Mouse (Mus musculus) thymus, postnatal 36 days (tissue): Measurements from ENCODE around the gene Selenoo.
A peak's percentile ranks its signal among the peaks of the same experiment; 100 is the strongest.

Source experiments
- DNase-seq, 2 experiments: peaks; one replicate each; pipeline ENCODE4 v3.0.0; 2022; ENCODE audit warnings: mixed read lengths in 2 of 2

The Selenoo gene

GRCm38 (mm10) chr15:89128382-89129350 is 39.8 kb downstream of the Selenoo start, which contains the start of gene Hdac10:
Hdac10 (minus strand) TSS chr15:89128700.
- DNase-seq, result peak; percentile 78 to 81

GRCm38 (mm10) chr15:89130245-89130644 is 41.4 kb downstream of the Selenoo start:
- no peak for DNase-seq

GRCm38 (mm10) chr15:89131316-89131715 is 42.4 kb downstream of the Selenoo start:
- peak; percentile 48 to 56 for DNase-seq

- DNase-seq, result no peak
Measured at GRCm38 (mm10) chr15:89136461-89137155, 47.7 kb downstream of the Selenoo start.

GRCm38 (mm10) chr15:89137378-89138045 is 48.6 kb downstream of the Selenoo start:
- no peak for DNase-seq

- no peak for DNase-seq
Measured at GRCm38 (mm10) chr15:89138046-89138405, 49.1 kb downstream of the Selenoo start.

GRCm38 (mm10) chr15:89138531-89138930 is 49.6 kb downstream of the Selenoo start:
- DNase-seq, result no peak

- no peak for DNase-seq
Measured at GRCm38 (mm10) chr15:89140048-89140658, 51.3 kb downstream of the Selenoo start.

GRCm38 (mm10) chr15:89140659-89141252 is 51.9 kb downstream of the Selenoo start, which contains the start of gene Mapk12:
Mapk12 (minus strand) TSS chr15:89140703.
- no peak for DNase-seq

- no peak for DNase-seq
Measured at GRCm38 (mm10) chr15:89141443-89141842, 52.6 kb downstream of the Selenoo start.

- DNase-seq, result no peak
Measured at GRCm38 (mm10) chr15:89141905-89142304, 53.0 kb downstream of the Selenoo start.

- DNase-seq, result no peak
Measured at GRCm38 (mm10) chr15:89143134-89143533, 54.2 kb downstream of the Selenoo start.

- DNase-seq, result no peak
Measured at GRCm38 (mm10) chr15:89144965-89145364, 56.1 kb downstream of the Selenoo start.

- DNase-seq, result peak in 1 of 2 experiments; percentile 9
Measured at GRCm38 (mm10) chr15:89145813-89146350, 57.0 kb downstream of the Selenoo start.

- DNase-seq, result peak; percentile 64 to 75
Measured at GRCm38 (mm10) chr15:89146537-89146936, 57.7 kb downstream of the Selenoo start.

- peak; percentile 74 to 82 for DNase-seq
Measured at GRCm38 (mm10) chr15:89147024-89147423, 58.1 kb downstream of the Selenoo start.

- no peak for DNase-seq
Measured at GRCm38 (mm10) chr15:89147456-89147855, 58.6 kb downstream of the Selenoo start.

- DNase-seq, result no peak
Measured at GRCm38 (mm10) chr15:89147895-89148294, 59.0 kb downstream of the Selenoo start.

GRCm38 (mm10) chr15:89148496-89149270 is 59.8 kb downstream of the Selenoo start:
- no peak for DNase-seq

- peak; percentile 72 to 80 for DNase-seq
Measured at GRCm38 (mm10) chr15:89149271-89150040, 60.6 kb downstream of the Selenoo start, which contains the start of gene Mapk11. Mapk11 (minus strand) TSS chr15:89149628.
